Mouse (Mus musculus) kidney, adult 8-10 months (tissue): ENCODE data around the gene Rcl1.

Experiments used
- DNase-seq, 2 experiments: peaks; one replicate each; pipeline ENCODE4 v3.0.0; 2022

Gene Rcl1

GRCm38 (mm10) chr19:29151443-29151842, 50.3 kb downstream of the Rcl1 start:
- no peak for DNase-seq

DNA sequence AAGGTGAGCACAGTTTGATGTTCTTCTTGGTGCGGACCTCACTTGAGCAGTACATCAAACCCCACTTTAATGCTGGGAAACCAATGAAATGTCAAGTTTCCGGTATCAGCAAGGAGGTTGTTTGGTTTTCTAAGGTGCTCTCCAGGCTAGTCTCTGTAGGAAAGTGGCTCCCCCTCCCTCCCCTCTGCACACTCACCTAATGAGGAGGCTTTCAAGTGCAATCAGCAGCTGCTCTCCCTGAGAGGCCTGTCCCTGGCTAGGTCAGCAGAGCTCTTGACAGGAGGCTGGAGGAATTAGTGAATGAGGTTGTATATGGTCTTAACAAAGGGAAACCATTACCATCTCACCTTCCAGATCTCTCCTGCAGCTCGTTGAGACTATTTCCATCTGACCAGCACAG, 54.4 kb downstream of the Rcl1 start:
- no peak for DNase-seq

DNA sequence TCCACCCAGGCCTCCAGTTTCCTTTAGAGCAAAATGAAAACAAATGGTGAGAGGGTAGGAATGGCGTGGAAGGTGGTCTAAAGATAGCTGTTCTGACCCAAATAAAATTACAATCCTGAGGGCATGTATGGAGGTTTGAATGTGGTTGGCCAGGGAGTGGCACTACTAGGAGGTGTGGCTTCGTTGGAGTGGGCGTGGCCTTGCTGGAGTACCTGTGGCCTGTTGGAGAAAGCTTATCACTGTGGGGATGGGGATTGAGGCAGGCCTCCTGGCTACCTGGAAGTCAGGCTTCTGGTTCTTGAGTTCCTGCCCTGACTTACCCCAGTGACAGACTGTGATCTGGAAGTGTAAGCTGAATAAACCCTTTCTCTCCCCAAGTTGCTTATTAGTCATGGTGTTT, 55.2 kb downstream of the Rcl1 start:
- DNase-seq, result no peak

DNA sequence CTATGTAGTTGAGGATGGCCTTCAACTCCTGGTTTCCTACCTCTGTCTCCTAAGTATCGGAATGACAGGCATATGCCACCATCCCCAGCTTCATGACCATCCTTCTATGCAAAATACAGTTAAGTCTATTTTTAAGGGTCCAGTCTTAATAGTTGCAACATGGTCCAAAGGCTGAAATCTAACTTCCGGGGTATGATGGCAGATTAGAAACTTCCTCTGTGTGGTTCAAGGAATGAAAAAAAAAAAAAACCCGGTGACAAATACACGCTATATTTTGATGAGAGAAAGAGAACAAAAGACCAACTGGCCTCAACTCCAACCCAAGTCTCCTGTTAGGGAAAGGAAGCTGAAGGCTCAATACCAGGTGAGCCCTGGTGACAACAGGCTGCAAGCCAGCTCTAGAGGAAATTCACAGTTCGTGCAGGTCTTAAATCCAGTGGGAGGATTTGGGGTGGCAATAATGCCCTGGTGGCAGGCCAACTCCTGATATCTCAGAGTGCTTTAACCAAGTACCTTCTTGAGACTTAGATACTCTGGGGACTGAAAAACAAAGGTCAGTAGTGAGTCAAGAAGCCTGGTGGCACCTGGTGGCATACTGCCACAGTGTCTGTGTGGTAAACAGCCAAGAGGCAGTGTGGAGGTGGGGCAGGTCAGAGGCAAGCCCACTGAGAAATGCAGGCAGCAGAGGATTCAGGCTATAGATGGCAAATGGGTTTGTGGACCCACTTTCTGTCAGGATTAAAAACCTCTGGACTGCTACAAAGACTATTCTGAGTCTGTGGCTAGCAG, 56.7 kb downstream of the Rcl1 start:
- no peak for DNase-seq

GRCm38 (mm10) chr19:29158486-29158885, 57.3 kb downstream of the Rcl1 start:
- no peak for DNase-seq

DNA sequence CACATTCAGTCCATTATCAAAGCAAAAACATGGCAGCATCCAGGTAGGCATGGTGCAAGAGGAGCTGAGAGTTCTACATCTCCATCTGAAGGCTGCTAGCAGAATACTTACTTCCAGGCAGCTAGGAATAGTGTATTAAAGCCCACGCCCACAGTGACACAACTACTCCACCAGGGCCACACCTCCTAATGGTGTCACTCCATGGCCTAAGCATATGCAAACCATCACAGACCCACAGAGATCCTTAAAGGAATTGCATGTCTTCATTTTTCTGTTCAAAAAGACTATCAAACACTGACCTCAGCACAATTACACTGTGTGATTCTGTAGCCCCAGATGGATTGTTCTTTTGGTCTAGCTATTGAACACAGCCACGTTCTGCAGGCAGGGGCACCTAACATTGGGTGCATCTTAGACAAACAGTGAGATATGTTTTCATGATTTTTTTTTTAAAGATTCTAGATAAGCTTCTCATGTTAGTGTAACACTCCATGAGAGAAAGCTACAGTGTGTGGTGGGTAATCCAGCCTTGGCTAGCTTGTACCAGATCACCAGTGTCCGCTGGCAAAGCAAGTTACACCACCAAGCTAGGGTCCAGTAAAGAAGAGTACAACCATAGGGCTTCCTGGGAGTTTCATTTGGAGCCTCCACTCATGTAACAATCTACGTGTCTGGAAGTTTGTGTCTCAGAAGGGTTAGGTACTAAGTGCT, 62.8 kb downstream of the Rcl1 start:
- no peak for DNase-seq

GRCm38 (mm10) chr19:29164528-29165166, 63.5 kb downstream of the Rcl1 start:
- DNase-seq, result no peak

DNA sequence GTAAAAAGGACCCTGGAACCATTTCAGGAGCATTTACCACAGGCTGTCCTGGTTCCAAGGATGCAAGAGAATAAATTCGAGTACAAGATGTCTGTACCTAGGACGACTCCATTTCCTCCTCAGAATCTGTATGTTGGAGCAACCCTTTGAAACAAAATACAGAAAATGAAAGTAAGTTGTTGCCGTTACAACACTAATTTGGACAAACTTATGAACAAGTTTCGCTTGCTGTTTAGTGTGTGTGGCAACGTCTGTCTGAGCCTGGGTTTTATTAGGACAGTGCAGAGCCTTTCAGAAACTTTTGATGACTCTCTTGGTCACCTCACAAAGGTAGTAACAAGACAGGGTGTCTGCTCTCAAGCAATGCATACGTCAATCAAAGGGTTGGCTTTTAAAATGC, 66.8 kb downstream of the Rcl1 start:
- no peak for DNase-seq

GRCm38 (mm10) chr19:29180336-29180735, 79.2 kb downstream of the Rcl1 start:
- no peak for DNase-seq

DNA sequence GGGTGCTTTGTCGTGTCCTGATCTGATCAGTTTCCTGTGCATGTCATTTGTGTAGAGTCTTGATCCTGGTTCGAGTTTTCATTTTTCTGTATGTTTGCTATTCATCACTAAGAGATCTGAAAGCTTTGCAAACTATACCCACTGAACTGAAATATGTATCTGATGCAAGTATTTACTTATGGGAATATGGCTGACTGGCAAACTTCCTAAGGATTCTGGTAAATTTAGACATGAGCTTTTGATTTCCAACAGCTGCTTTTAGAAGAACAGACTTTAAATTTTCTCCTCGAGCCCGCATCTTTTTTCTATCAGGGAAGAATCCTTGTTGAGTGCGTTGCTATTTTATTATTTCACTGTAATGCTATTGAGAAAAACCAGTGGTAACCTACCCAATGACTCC, 81.0 kb downstream of the Rcl1 start:
- DNase-seq, result no peak

DNA sequence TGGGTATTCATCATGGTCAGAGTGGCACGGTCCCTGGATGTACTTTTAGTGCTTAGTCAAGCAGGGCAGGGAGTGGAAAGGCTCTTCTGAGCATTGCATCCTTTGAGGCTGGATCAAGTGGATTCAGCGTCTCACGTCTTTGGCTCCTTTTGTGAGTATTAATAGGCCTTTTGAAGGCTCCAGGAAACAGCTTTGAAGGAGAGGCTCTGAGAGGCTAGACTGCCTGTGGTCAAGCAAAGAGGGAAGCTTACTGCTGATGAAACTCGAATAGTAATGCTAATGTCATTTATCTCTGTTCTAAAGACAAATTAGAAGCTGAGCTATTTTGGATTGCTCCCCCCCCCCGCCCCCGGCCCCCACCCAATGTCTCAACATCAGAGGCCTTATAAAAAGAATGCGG, 83.9 kb downstream of the Rcl1 start:
- no peak for DNase-seq

DNA sequence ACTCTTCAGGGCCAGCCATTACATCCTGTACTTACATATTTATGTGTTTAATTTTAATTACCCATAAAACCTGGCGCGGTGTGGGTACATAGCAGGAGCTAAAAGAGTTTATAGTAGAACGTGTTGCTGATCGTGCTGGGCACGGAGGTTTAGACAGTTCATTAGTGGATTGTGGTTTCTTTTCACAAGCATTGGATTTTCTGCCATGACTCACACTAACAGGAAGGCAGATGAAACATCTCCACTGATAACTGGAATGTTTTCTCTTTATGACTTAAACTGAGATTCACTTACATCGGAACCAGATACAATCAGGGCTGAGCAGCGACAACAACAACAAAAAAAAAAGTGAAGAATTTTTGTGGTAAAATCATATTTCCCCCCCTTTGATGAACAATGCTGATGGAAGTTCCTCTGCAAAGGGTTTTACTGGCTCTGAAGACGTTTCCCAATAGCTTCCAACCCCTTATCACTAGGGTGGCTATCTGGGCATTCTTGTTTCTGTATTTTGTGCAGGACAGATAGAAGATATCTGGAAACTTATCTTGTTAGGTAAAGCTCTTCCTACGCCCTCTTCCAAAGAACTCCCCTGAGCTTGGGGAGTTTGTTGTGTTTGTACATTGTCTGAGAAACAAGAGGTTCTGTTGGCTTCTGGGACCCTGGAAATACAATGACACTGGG, 84.5 kb downstream of the Rcl1 start:
- no peak for DNase-seq

DNA sequence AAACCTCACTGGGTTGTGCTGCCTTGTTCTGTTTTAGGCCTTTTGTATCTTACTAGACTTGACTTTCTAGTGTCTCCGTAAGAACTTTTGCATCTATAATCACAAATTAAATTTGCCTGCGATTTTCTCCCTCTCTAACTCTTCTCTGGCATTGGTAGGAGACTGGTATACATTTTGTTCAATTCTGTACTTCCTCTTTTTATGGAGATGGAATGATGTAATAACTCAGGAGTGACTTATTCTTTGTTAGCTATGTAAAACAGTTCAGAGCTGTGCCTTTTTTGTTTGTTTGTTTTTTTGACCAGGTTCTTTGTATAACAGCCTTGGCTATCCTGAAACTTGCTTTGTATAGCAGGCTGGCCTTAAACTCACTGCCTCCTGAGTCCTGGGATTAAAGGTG, 87.7 kb downstream of the Rcl1 start:
- DNase-seq, result no peak
